Mouse (Mus musculus) MN1 (cell line): ENCODE measurements around the gene Nmrk2.

Experiments used
- DNase-seq: peaks from one replicate; pipeline ENCODE4 v3.0.0-alpha.2; 2016; ENCODE audit warnings: low spot score

The Nmrk2 gene

DNA sequence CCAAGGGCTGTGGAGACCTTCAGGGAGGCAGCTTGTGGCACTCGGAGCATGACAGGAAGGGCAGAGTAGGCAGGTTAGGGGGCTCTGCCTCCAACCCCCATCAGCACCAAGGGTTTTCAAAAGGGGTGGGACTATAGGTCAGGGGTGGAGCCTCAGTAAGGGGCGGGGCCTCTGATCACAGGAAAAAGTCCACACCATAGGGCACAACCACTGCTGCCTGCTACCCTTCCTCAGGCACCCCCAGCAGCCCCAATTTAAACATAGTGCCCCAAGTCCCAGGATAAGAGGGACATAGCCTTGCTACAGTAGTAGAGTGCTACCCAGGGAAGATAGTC is 39.6 kb downstream of the Nmrk2 start:
- no peak for DNase-seq

DNA sequence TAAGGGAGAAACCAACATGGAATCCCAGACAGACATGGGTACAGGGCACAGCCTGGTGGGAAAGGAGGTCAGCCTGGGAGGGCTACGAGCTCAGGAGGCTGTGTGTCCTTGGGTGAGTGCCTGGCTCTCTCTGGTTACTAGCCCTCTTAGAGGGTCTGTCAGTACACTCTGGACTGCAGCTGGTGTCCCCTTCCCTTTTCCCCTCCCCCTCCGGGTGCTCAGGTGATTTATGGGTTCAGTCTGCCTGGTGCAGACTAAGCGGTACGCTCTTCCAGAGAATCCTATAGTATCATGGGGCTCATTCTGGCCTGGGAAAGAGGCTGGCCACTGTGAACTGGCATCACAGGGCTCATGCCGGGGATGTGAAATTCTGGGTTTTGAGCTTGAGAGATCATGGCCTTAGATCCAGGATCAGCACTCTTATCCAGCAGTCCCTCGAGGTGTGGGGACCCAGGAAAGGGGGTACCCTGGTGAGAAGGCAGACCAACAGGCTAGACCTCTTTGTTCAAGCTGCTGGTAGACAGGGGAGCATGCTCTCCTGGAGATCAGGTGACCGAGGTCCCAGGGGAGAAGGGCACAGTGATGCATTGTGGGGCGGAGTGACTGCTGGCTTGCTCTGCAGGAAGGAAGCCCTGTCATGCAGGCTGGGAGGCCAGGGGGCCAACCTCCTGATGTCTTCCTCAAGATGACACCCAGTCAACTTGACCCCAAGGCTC is 40.1 kb downstream of the Nmrk2 start:
- DNase-seq, result no peak

DNA sequence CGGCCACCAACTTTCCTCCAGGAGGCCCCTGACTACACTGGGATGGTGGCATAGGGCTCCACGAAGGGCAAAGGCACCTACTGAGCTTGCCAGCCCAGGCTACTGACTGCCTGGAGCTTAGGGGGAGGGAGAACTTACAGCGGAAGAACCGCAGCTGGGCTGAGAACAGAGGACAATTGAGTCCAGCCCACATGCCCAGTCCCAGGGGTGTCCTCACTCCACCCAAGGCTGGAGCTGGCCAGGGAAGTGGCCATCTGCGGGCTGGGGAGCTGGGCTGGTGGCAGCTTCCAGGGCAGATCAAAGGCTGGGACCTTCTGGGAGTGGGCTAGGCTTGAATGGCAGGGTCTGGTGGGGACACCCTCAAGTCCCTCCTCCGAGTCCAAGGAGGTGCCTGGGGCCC is 47.1 kb downstream of the Nmrk2 start:
- DNase-seq, result peak; percentile 73

DNA sequence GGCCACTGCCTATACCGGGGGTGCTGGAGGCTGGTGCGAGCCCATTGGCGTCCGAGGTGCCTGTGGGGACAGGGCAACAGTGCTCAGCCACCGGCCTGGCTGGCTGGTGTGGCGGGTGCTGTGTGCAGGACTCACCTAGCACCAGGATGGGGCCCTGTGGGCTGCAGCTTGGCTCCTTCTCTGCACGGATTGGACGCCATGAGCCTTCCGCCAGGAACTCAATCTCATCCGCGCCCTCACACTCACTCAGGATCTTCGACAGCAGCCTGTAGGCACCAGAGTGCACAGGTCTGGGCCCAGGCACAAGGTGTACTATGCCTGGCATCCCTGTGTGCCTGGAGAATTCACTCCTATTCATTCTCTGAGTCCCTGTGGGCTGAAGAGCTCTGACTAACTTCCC is 47.5 kb downstream of the Nmrk2 start:
- DNase-seq, result no peak

DNA sequence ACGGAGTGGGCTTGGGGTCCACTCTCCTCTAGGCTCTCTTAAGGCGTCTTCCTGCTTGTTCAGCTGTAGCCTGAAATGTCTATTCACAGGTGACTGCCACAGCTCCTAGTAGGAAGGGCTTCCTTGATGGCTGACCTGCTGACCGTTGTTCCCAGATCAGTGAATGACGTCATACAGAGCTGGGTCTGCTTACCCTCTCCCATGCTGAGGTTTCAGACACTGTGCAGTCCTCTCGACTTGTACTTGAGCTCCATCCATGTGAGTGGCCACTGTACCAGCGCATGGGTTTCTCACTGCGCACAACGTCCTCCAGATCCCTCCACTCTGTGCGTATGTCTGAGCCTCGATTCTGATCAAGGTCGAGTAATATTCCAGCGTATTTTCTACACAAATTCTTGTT is 49.2 kb downstream of the Nmrk2 start:
- DNase-seq, result peak; percentile 58

DNA sequence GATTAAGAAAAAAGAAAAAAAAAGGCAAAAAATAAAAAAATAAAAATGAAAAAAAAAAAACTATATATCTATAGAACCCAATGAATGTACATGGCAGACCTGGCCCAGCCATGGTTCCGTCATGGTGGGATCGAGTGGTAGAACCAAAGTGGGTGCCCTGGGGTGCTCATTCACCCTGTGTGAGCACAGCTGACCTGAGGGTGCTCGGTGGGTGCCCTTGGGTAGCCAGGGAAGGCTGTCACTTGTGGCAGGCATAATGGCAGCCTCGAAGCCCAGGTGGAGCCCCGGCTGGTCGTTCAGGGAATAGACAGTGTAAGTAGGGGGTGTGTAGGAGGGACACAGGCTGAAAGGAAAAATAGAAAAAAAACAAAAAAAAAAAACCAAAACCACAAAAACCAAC is 50.6 kb downstream of the Nmrk2 start:
- no peak for DNase-seq
